Mouse (Mus musculus): ENCODE data around the gene Sncg.

- TF ChIP-seq POLR2A (IDR thresholded peaks at IDR 0.05; ENCODE audit: borderline replicate concordance, insufficient read depth, low read length) (no peak), CTCF (IDR thresholded peaks at IDR 0.05; ENCODE audit: borderline replicate concordance, insufficient read depth, low read depth, low read length) (no peak)
Measured at GRCm38 (mm10) chr14:34398901-34399300, 24.3 kb upstream of the Sncg start.

Measured in cerebellum, adult 2 months (tissue).